8 mouse cellular contexts compared by ENCODE assay signal in genomic region chr2:25557221-25557963, GRCm38 (mm10). TPM values are rescaled to one million over a fixed set of nuclear protein-coding genes. Genes with fewer than 3 reads are reported as not detected.
DNase-seq lines count a peak whose midpoint lies in the region; ATAC-seq lines count a peak whose summit lies in the region.

Gene Edf1 (plus strand): TSS chr2:25557847.

- intact Hi-C loops in gastrocnemius, postnatal 14 days (cut with DNase I; ENCODE audit: low total_unique reads): no loop called here

- peak; percentile 100 for ATAC-seq in megakaryocyte, adult 5-6 weeks (ENCODE audit: poor library complexity, severe bottlenecking)

- DNase-seq in adrenal gland, adult 18-20 months (ENCODE audit: low spot score in 2 of 2): peak; percentile 92
- DNase-seq in embryo, embryonic 10.5 days (ENCODE audit: low spot score): peak; percentile 96
- peak; percentile 97 for DNase-seq in gastrocnemius, postnatal 14 days
- peak; percentile 95 for DNase-seq in induced T-regulatory cell, adult 2 months (ENCODE audit: low read depth)
- peak; percentile 89 to 94 for DNase-seq in left cerebral cortex, adult 8-10 months (ENCODE audit: low spot score in 2 of 2)
- peak; percentile 98 for DNase-seq in right cerebral cortex, adult 18-20 months
- peak; percentile 94 for DNase-seq in urinary bladder, adult 2 months (ENCODE audit: low spot score)

RNA-seq across cellular contexts. Expression of gene Edf1, which starts in this region (rescaled TPM):
- 100 to 1,000 TPM; 302 to 308 TPM for total RNA-seq in adrenal gland, adult 18-20 months (2021)
- total RNA-seq in gastrocnemius, postnatal 14 days (2021): 100 to 1,000 TPM; 164 to 173 TPM
- total RNA-seq in left cerebral cortex, adult 8-10 months (2022): 100 to 1,000 TPM; 123 to 209 (median 170) TPM
- total RNA-seq in megakaryocyte, adult 5-6 weeks (2015): 155 and 171 TPM in 2 replicates
- 133 and 145 TPM in 2 replicates for total RNA-seq in megakaryocyte, adult 5-6 weeks (2017)
- 222 and 224 TPM in 2 replicates for polyA plus RNA-seq in urinary bladder, adult 2 months (2012; rRNA removed)

Comparison
In these comparisons a context has a peak if more than half of its experiments do, and no peak if none do; other contexts are left out.
1. Peak in every context shown above with its lines: DNase-seq and ATAC-seq.